ENCODE assay signal across 9 mouse cellular contexts in genomic region chr13:49449318-49449749, GRCm38 (mm10). TPM values are rescaled to one million over a fixed set of nuclear protein-coding genes. Genes with fewer than 3 reads are reported as not detected.
A peak's percentile ranks its signal among the peaks of the same experiment; 100 is the strongest.
DNase-seq lines count a peak whose midpoint lies in the region; ATAC-seq and TF ChIP-seq lines count a peak whose summit lies in the region.
"Had no signal": no experiment of that assay in that cellular context is flagged by ENCODE, and none has a peak within 500 bp of the region (broad histone marks: within the 10 kb centered on the region; RNA-seq: fewer than 3 reads in every experiment).

No protein-coding gene starts in this region.

- H3ac ChIP-seq in C2C12 (ENCODE audit: control insufficient read depth, insufficient read length, low read depth) = no peak overlapping the region

- H3K9ac ChIP-seq in embryonic facial prominence, embryonic 15.5 days = no peak overlapping the region
- H3K9ac ChIP-seq in heart, embryonic 12.5 days = no peak overlapping the region
- H3K9ac ChIP-seq in kidney, embryonic 16.5 days (replicated peaks; ENCODE audit: low read length) = no peak overlapping the region
- H3K9ac ChIP-seq in liver, embryonic 12.5 days = no peak overlapping the region
- H3K9ac ChIP-seq in neural tube, embryonic 11.5 days (ENCODE audit: low read length) = no peak overlapping the region
- H3K9ac ChIP-seq in stomach, embryonic 16.5 days (ENCODE audit: low read length) = 0 out of 2 replicates have a peak overlapping the region, but pooled peaks have one; percentile 32

- peak; percentile 82 for ATAC-seq in embryonic facial prominence, embryonic 15.5 days (ENCODE audit: insufficient number of reproducible peaks, low FRiP score, low TSS enrichment, low read depth)
- peak; percentile 61 for ATAC-seq in heart, embryonic 12.5 days (ENCODE audit: insufficient number of reproducible peaks, low FRiP score)
- ATAC-seq in kidney, embryonic 16.5 days (ENCODE audit: low FRiP score, low TSS enrichment) = peak; percentile 86
- peak; percentile 51; the same call in 1 of the 2 replicates for ATAC-seq in liver, embryonic 12.5 days
- 0 out of 2 replicates have a peak, but pooled peaks have one; percentile 60 for ATAC-seq in neural tube, embryonic 11.5 days (ENCODE audit: insufficient read depth, low FRiP score, low TSS enrichment)
- ATAC-seq in stomach, embryonic 16.5 days (ENCODE audit: insufficient read depth, low FRiP score) = peak; percentile 80

- peak; percentile 81 for TF ChIP-seq CTCF in C2C12 (IDR thresholded peaks at IDR 0.05; ENCODE audit: control insufficient read depth, insufficient read depth, insufficient read length)
- TF ChIP-seq CTCF in bone marrow, adult 2 months (IDR thresholded peaks at IDR 0.05; ENCODE audit: control insufficient read depth, insufficient read depth, low read length) = peak; percentile 96

- H3K9me3 ChIP-seq in embryonic facial prominence, embryonic 15.5 days (replicated peaks) = no peaks in the 10 kb centered on the region
- H3K9me3 ChIP-seq in heart, embryonic 12.5 days (replicated peaks) = no peaks in the 10 kb centered on the region
- H3K9me3 ChIP-seq in kidney, embryonic 16.5 days (ENCODE audit: low read length) = no peaks in the 10 kb centered on the region
- no peaks in the 10 kb centered on the region for H3K9me3 ChIP-seq in liver, embryonic 12.5 days (replicated peaks)
- no peaks in the 10 kb centered on the region for H3K9me3 ChIP-seq in neural tube, embryonic 11.5 days (ENCODE audit: control insufficient read depth, low read length)
- no peaks in the 10 kb centered on the region for H3K9me3 ChIP-seq in stomach, embryonic 16.5 days (replicated peaks; ENCODE audit: control insufficient read depth, low read length)

- H3K4me3 ChIP-seq in C2C12 (ENCODE audit: insufficient read depth, poor library complexity, severe bottlenecking) = no peak overlapping the region
- no peak overlapping the region for H3K4me3 ChIP-seq in bone marrow, adult 2 months (replicated peaks; ENCODE audit: control insufficient read depth, low read depth, low read length)
- H3K4me3 ChIP-seq in embryonic facial prominence, embryonic 15.5 days (replicated peaks) = no peak overlapping the region
- no peak overlapping the region for H3K4me3 ChIP-seq in heart, embryonic 12.5 days
- H3K4me3 ChIP-seq in kidney, embryonic 16.5 days (ENCODE audit: low read length) = no peak overlapping the region
- H3K4me3 ChIP-seq in liver, embryonic 12.5 days = no peak overlapping the region
- H3K4me3 ChIP-seq in neural tube, embryonic 11.5 days (ENCODE audit: low read depth, low read length) = no peak overlapping the region
- no peak overlapping the region for H3K4me3 ChIP-seq in stomach, embryonic 16.5 days (replicated peaks; ENCODE audit: low read length)
- H3K4me3 ChIP-seq: erythroblast, embryonic 14.5 days had no signal

- 30% methylated on average over 5 of the region's 5 CpGs for WGBS in bone marrow, adult 2 months
- 40% methylated on average over 5 of the region's 5 CpGs for WGBS in embryonic facial prominence, embryonic 15.5 days
- WGBS in heart, embryonic 12.5 days = 40% methylated on average over 5 of the region's 5 CpGs
- 41% methylated on average over 5 of the region's 5 CpGs for WGBS in kidney, embryonic 16.5 days
- 48% methylated on average over 5 of the region's 5 CpGs for WGBS in liver, embryonic 12.5 days (ENCODE audit: insufficient replicate concordance)
- WGBS in neural tube, embryonic 11.5 days = 60% methylated on average over 5 of the region's 5 CpGs
- 31% methylated on average over 5 of the region's 5 CpGs for WGBS in stomach, embryonic 16.5 days

- no peak overlapping the region for H3K27ac ChIP-seq in bone marrow, adult 2 months (ENCODE audit: control insufficient read depth, insufficient read depth, low read depth, low read length, poor library complexity)
- peak overlapping the region; percentile 51; the same call in 1 of the 2 replicates for H3K27ac ChIP-seq in embryonic facial prominence, embryonic 15.5 days (replicated peaks)
- H3K27ac ChIP-seq in heart, embryonic 12.5 days (ENCODE audit: poor library complexity, severe bottlenecking) = no peak overlapping the region
- no peak overlapping the region for H3K27ac ChIP-seq in kidney, embryonic 16.5 days (ENCODE audit: low read length)
- H3K27ac ChIP-seq in liver, embryonic 12.5 days = no peak overlapping the region
- no peak overlapping the region for H3K27ac ChIP-seq in neural tube, embryonic 11.5 days (ENCODE audit: low read depth, low read length)
- peak overlapping the region; percentile 74; the same call in 1 of the 2 replicates for H3K27ac ChIP-seq in stomach, embryonic 16.5 days (ENCODE audit: low read length)

- H3K27me3 ChIP-seq in C2C12 (ENCODE audit: control insufficient read depth, insufficient read depth, insufficient read length) = no peaks in the 10 kb centered on the region
- no peaks in the 10 kb centered on the region for H3K27me3 ChIP-seq in embryonic facial prominence, embryonic 15.5 days
- no peaks in the 10 kb centered on the region for H3K27me3 ChIP-seq in heart, embryonic 12.5 days (replicated peaks)
- H3K27me3 ChIP-seq in kidney, embryonic 16.5 days (ENCODE audit: insufficient read depth, low read length) = no peaks in the 10 kb centered on the region
- H3K27me3 ChIP-seq in liver, embryonic 12.5 days (replicated peaks) = no peaks in the 10 kb centered on the region
- no peaks in the 10 kb centered on the region for H3K27me3 ChIP-seq in neural tube, embryonic 11.5 days (ENCODE audit: control insufficient read depth, insufficient read depth, low read length)
- no peaks in the 10 kb centered on the region for H3K27me3 ChIP-seq in stomach, embryonic 16.5 days (ENCODE audit: control insufficient read depth, insufficient read depth, low read length)

- no peak for TF ChIP-seq POLR2A in bone marrow, adult 2 months (IDR thresholded peaks at IDR 0.05; ENCODE audit: borderline replicate concordance, control insufficient read depth, low read depth, low read length)

- H3K4me2 ChIP-seq in embryonic facial prominence, embryonic 15.5 days (replicated peaks) = no peak overlapping the region
- H3K4me2 ChIP-seq in heart, embryonic 12.5 days = no peak overlapping the region
- no peak overlapping the region for H3K4me2 ChIP-seq in kidney, embryonic 16.5 days (replicated peaks; ENCODE audit: low read depth, low read length)
- H3K4me2 ChIP-seq in liver, embryonic 12.5 days = no peak overlapping the region
- no peak overlapping the region for H3K4me2 ChIP-seq in neural tube, embryonic 11.5 days (ENCODE audit: low read depth)
- no peak overlapping the region for H3K4me2 ChIP-seq in stomach, embryonic 16.5 days (ENCODE audit: low read depth, low read length)

- H3K79me3 ChIP-seq in C2C12 (ENCODE audit: low read depth) = no peaks in the 10 kb centered on the region

- peaks cover 43% of the 10 kb centered on the region for H3K36me3 ChIP-seq in C2C12 (ENCODE audit: control insufficient read depth, insufficient read depth)
- H3K36me3 ChIP-seq in embryonic facial prominence, embryonic 15.5 days = peaks cover 42% of the 10 kb centered on the region
- peaks cover 42% of the 10 kb centered on the region for H3K36me3 ChIP-seq in heart, embryonic 12.5 days
- peaks cover 21% of the 10 kb centered on the region for H3K36me3 ChIP-seq in kidney, embryonic 16.5 days (ENCODE audit: insufficient read depth, low read length)
- peaks cover 77% of the 10 kb centered on the region for H3K36me3 ChIP-seq in liver, embryonic 12.5 days
- H3K36me3 ChIP-seq in neural tube, embryonic 11.5 days (ENCODE audit: control insufficient read depth, insufficient read depth, low read length) = peaks cover 3% of the 10 kb centered on the region; the same call in 1 of the 2 replicates
- H3K36me3 ChIP-seq in stomach, embryonic 16.5 days (ENCODE audit: control insufficient read depth, insufficient read depth, low read length) = peaks cover 5% of the 10 kb centered on the region; the same call in 1 of the 2 replicates

- no peaks in the 10 kb centered on the region for H3K4me1 ChIP-seq in bone marrow, adult 2 months (ENCODE audit: control insufficient read depth, insufficient read depth, low read length)
- no peaks in the 10 kb centered on the region for H3K4me1 ChIP-seq in embryonic facial prominence, embryonic 15.5 days
- H3K4me1 ChIP-seq in heart, embryonic 12.5 days (replicated peaks) = no peaks in the 10 kb centered on the region
- no peaks in the 10 kb centered on the region for H3K4me1 ChIP-seq in kidney, embryonic 16.5 days (ENCODE audit: insufficient read depth, low read length)
- peaks cover 20% of the 10 kb centered on the region for H3K4me1 ChIP-seq in liver, embryonic 12.5 days
- H3K4me1 ChIP-seq in neural tube, embryonic 11.5 days (ENCODE audit: control insufficient read depth, insufficient read depth, low read length) = no peaks in the 10 kb centered on the region
- peaks cover 6% of the 10 kb centered on the region; the same call in 1 of the 2 replicates for H3K4me1 ChIP-seq in stomach, embryonic 16.5 days (ENCODE audit: control insufficient read depth, insufficient read depth, low read length)

- peak; percentile 81 for DNase-seq in neural tube, embryonic 11.5 days (ENCODE audit: low spot score)

- no peaks in the 10 kb centered on the region for H3K79me2 ChIP-seq in C2C12 (ENCODE audit: control insufficient read depth, insufficient read depth)

RNA-seq across cellular contexts. Expression of gene Ippk, which starts 28.3 kb away (rescaled TPM):
- polyA plus RNA-seq in C2C12 (2012; fragmentation: generic; extraction: Trizol) = 5.4 TPM
- polyA plus RNA-seq in bone marrow, adult 2 months (2011; ENCODE audit: insufficient read depth, insufficient read length, low replicate concordance, missing spikeins) = 4.4 and 4.5 TPM in 2 replicates
- polyA plus RNA-seq in embryonic facial prominence, embryonic 15.5 days (2015; fragmentation: Nextera tagmentation; extraction: Ambion mirVana) = 12.7 and 13.4 TPM in 2 replicates
- polyA plus RNA-seq in heart, embryonic 12.5 days (2016; fragmentation: Nextera tagmentation; extraction: Ambion mirVana) = 13.1 and 14.0 TPM in 2 replicates
- polyA plus RNA-seq in kidney, embryonic 16.5 days (2015; fragmentation: Nextera tagmentation; extraction: Ambion mirVana) = 17.4 and 17.9 TPM in 2 replicates
- 13.6 and 13.9 TPM in 2 replicates for polyA plus RNA-seq in liver, embryonic 12.5 days (2016; fragmentation: Nextera tagmentation; extraction: Ambion mirVana)
- polyA plus RNA-seq in neural tube, embryonic 11.5 days (2014; fragmentation: Nextera tagmentation; extraction: Ambion mirVana) = 16.2 and 19.7 TPM in 2 replicates
- 20.0 and 20.8 TPM in 2 replicates for polyA plus RNA-seq in stomach, embryonic 16.5 days (2015; fragmentation: Nextera tagmentation; extraction: Ambion mirVana)

RNA-seq across cellular contexts. Expression of gene Tes3-ps, which starts 43.8 kb away (rescaled TPM):
- polyA plus RNA-seq in C2C12 (2012; fragmentation: generic; extraction: Trizol) = 0.59 TPM
- polyA plus RNA-seq in bone marrow, adult 2 months (2011; ENCODE audit: insufficient read depth, insufficient read length, low replicate concordance, missing spikeins) = 1.4 and 3.5 TPM in 2 replicates
- polyA plus RNA-seq in embryonic facial prominence, embryonic 15.5 days (2015; fragmentation: Nextera tagmentation; extraction: Ambion mirVana) = 0.79 and 1.7 TPM in 2 replicates
- 0.88 and 0.92 TPM in 2 replicates for polyA plus RNA-seq in heart, embryonic 12.5 days (2016; fragmentation: Nextera tagmentation; extraction: Ambion mirVana)
- 0.76 and 1.9 TPM in 2 replicates for polyA plus RNA-seq in kidney, embryonic 16.5 days (2015; fragmentation: Nextera tagmentation; extraction: Ambion mirVana)
- polyA plus RNA-seq in liver, embryonic 12.5 days (2016; fragmentation: Nextera tagmentation; extraction: Ambion mirVana) = 1.1 and 1.2 TPM in 2 replicates
- 0.61 and 0.87 TPM in 2 replicates for polyA plus RNA-seq in neural tube, embryonic 11.5 days (2014; fragmentation: Nextera tagmentation; extraction: Ambion mirVana)
- 0.74 and 1.2 TPM in 2 replicates for polyA plus RNA-seq in stomach, embryonic 16.5 days (2015; fragmentation: Nextera tagmentation; extraction: Ambion mirVana)

RNA-seq across cellular contexts. Expression of gene Ecm2, which starts 55.3 kb away (rescaled TPM):
- 0.04 TPM for polyA plus RNA-seq in C2C12 (2012; fragmentation: generic; extraction: Trizol)
- polyA plus RNA-seq in bone marrow, adult 2 months (2011; ENCODE audit: insufficient read depth, insufficient read length, low replicate concordance, missing spikeins) = 0.42 TPM in 1 of 2 replicates, not detected in the other
- polyA plus RNA-seq in embryonic facial prominence, embryonic 15.5 days (2015; fragmentation: Nextera tagmentation; extraction: Ambion mirVana) = 2.2 and 2.3 TPM in 2 replicates
- 2.0 and 2.4 TPM in 2 replicates for polyA plus RNA-seq in heart, embryonic 12.5 days (2016; fragmentation: Nextera tagmentation; extraction: Ambion mirVana)
- 1.1 and 1.3 TPM in 2 replicates for polyA plus RNA-seq in kidney, embryonic 16.5 days (2015; fragmentation: Nextera tagmentation; extraction: Ambion mirVana)
- polyA plus RNA-seq in liver, embryonic 12.5 days (2016; fragmentation: Nextera tagmentation; extraction: Ambion mirVana) = 0.28 and 0.33 TPM in 2 replicates
- 0.28 TPM in 2 replicates for polyA plus RNA-seq in neural tube, embryonic 11.5 days (2014; fragmentation: Nextera tagmentation; extraction: Ambion mirVana)
- 1.4 and 1.5 TPM in 2 replicates for polyA plus RNA-seq in stomach, embryonic 16.5 days (2015; fragmentation: Nextera tagmentation; extraction: Ambion mirVana)
- polyA plus RNA-seq: erythroblast, embryonic 14.5 days had no signal

Comparison
In these comparisons a context has a peak if more than half of its experiments do, and no peak if none do; other contexts are left out.
1. H3K27ac ChIP-seq: peak in embryonic facial prominence, embryonic 15.5 days (single experiment) and stomach, embryonic 16.5 days (single experiment); none in bone marrow, adult 2 months (single experiment), heart, embryonic 12.5 days (single experiment), kidney, embryonic 16.5 days (single experiment), liver, embryonic 12.5 days (single experiment) and neural tube, embryonic 11.5 days (single experiment).
2. Peak in every context shown above with its lines, with median percentiles within 50 percentile points of each other: ATAC-seq.